Mouse (Mus musculus) MEL (cell line): ENCODE results near the gene Xpo1. TPM values are rescaled to one million over a fixed set of nuclear protein-coding genes. Genes with fewer than 3 reads are reported as not detected.

ENCODE experiments used
- DNase-seq: peaks from one replicate; pipeline ENCODE4 v3.0.0; 2011; ENCODE audit warnings: low read depth, low spot score
- H3K27ac ChIP-seq: 2 replicates; pipeline ENCODE4 v1.5.1; 2012; ENCODE audit warnings: low read depth, mild to moderate bottlenecking, control low read depth, low read length, moderate library complexity; ENCODE audit not compliant: control insufficient read depth
- H3K27me3 ChIP-seq, 2 experiments: fragments of 150-350 bp in 1 of 2; sonication (generic) in 1 of 2; 2 replicates each; pipeline ENCODE4 v1.6.1; 2012; ENCODE audit warnings: low read length in 2 of 2, mild to moderate bottlenecking in 2 of 2, improper control_type of control experiment in 1 of 2, moderate library complexity in 1 of 2; ENCODE audit not compliant: insufficient read depth in 2 of 2, control insufficient read depth in 1 of 2
- H3K36me3 ChIP-seq, 2 experiments: 2 replicates each; pipeline ENCODE4 v1.6.1; 2012 to 2014; ENCODE audit warnings: low read length in 2 of 2, improper control_type of control experiment in 1 of 2, inconsistent platforms in 1 of 2, mild to moderate bottlenecking in 1 of 2; ENCODE audit not compliant: insufficient read depth in 2 of 2, control insufficient read depth in 1 of 2
- H3K4me1 ChIP-seq, 2 experiments: fragments of 150-350 bp in 1 of 2; sonication (generic) in 1 of 2; 2 replicates each; pipeline ENCODE4 v1.6.1; 2012; ENCODE audit warnings: low read length in 2 of 2, improper control_type of control experiment in 1 of 2, mild to moderate bottlenecking in 1 of 2; ENCODE audit not compliant: insufficient read depth in 2 of 2, control insufficient read depth in 1 of 2
- H3K4me3 ChIP-seq, 2 experiments: fragments of 150-350 bp in 1 of 2; sonication (generic) in 1 of 2; 2 replicates each; pipeline ENCODE4 v1.5.1; 2012; ENCODE audit warnings: low read depth in 2 of 2, low read length in 2 of 2, mild to moderate bottlenecking in 2 of 2, moderate library complexity in 2 of 2, control low read depth in 1 of 2, improper control_type of control experiment in 1 of 2; ENCODE audit not compliant: control insufficient read depth in 1 of 2, insufficient read depth in 1 of 2
- H3K79me2 ChIP-seq: 2 replicates; pipeline ENCODE4 v1.6.1; 2012; ENCODE audit warnings: mild to moderate bottlenecking, low read length, moderate library complexity; ENCODE audit not compliant: control insufficient read depth, poor library complexity, insufficient read depth
- H3K9ac ChIP-seq: 2 replicates; pipeline ENCODE4 v1.6.1; 2012; ENCODE audit warnings: low read depth, mild to moderate bottlenecking, control low read depth, low read length, moderate library complexity; ENCODE audit not compliant: control insufficient read depth, poor library complexity, severe bottlenecking
- H3K9me3 ChIP-seq: fragments of 150-350 bp; sonication (generic); replicated peaks from 2 replicates; pipeline ENCODE4 v1.6.1; 2012; ENCODE audit warnings: mild to moderate bottlenecking, low read length, improper control_type of control experiment, moderate library complexity; ENCODE audit not compliant: insufficient read depth
- BHLHE40 ChIP-seq: IDR thresholded peaks from 2 replicates; pipeline ENCODE4 v1.6.1; 2012; ENCODE audit warnings: low read depth, mild to moderate bottlenecking, inconsistent platforms, low read length, improper control_type of control experiment, borderline replicate concordance
- CHD1 ChIP-seq: IDR thresholded peaks from 2 replicates; pipeline ENCODE4 v1.6.1; 2012; ENCODE audit warnings: low read depth, mild to moderate bottlenecking, inconsistent platforms, low read length, improper control_type of control experiment
- CHD2 ChIP-seq: IDR thresholded peaks from 2 replicates; pipeline ENCODE4 v1.6.1; 2011; ENCODE audit warnings: low read length, improper control_type of control experiment
- CTCF ChIP-seq, 3 experiments: IDR thresholded peaks in 2 of 3; conservative IDR thresholded peaks in 1 of 3; 2 replicates each; pipeline ENCODE4 v1.5.1; 2011 to 2012; ENCODE audit warnings: low read length in 3 of 3, low read depth in 2 of 3, mild to moderate bottlenecking in 2 of 3, improper control_type of control experiment in 1 of 3, inconsistent platforms in 1 of 3, mixed read lengths in 1 of 3, moderate library complexity in 1 of 3; ENCODE audit not compliant: control insufficient read depth in 1 of 3, insufficient read depth in 1 of 3, poor library complexity in 1 of 3, severe bottlenecking in 1 of 3
- E2F4 ChIP-seq: IDR thresholded peaks from 2 replicates; pipeline ENCODE4 v1.6.1; 2011; ENCODE audit warnings: low read depth, low read length, improper control_type of control experiment, borderline replicate concordance
- ELF1 ChIP-seq: IDR thresholded peaks from 2 replicates; pipeline ENCODE4 v1.6.1; 2014; ENCODE audit warnings: low read depth, mild to moderate bottlenecking, inconsistent platforms, low read length, improper control_type of control experiment, moderate library complexity
- EP300 ChIP-seq, 2 experiments: IDR thresholded peaks; 2 replicates each; pipeline ENCODE4 v1.6.1; 2011; ENCODE audit warnings: improper control_type of control experiment in 2 of 2, low read length in 2 of 2, low read depth in 1 of 2, mild to moderate bottlenecking in 1 of 2
- ETS1 ChIP-seq: IDR thresholded peaks from 2 replicates; pipeline ENCODE4 v1.6.1; 2012; ENCODE audit warnings: low read depth, mild to moderate bottlenecking, inconsistent platforms, low read length, improper control_type of control experiment, moderate library complexity
- GABPA ChIP-seq: IDR thresholded peaks from 2 replicates; pipeline ENCODE4 v1.6.1; 2012; ENCODE audit warnings: low read depth, mild to moderate bottlenecking, inconsistent platforms, low read length, improper control_type of control experiment, moderate library complexity
- GATA1 ChIP-seq: IDR thresholded peaks from 2 replicates; pipeline ENCODE4 v1.6.1; 2011; ENCODE audit warnings: low read depth, low read length, improper control_type of control experiment
- HCFC1 ChIP-seq: IDR thresholded peaks from 2 replicates; pipeline ENCODE4 v1.6.1; 2012; ENCODE audit warnings: low read depth, mild to moderate bottlenecking, inconsistent platforms, low read length, improper control_type of control experiment, moderate library complexity
- KAT2A ChIP-seq: conservative IDR thresholded peaks from 2 replicates; pipeline ENCODE4 v1.6.1; 2012; ENCODE audit warnings: low read depth, low read length, improper control_type of control experiment, inconsistent platforms
- MAFK ChIP-seq: IDR thresholded peaks from 2 replicates; pipeline ENCODE4 v1.6.1; 2011; ENCODE audit warnings: low read depth, mild to moderate bottlenecking, low read length, improper control_type of control experiment, borderline replicate concordance
- MAX ChIP-seq: IDR thresholded peaks from 2 replicates; pipeline ENCODE4 v1.6.1; 2011; ENCODE audit warnings: low read length, improper control_type of control experiment
- MAZ ChIP-seq: IDR thresholded peaks from 2 replicates; pipeline ENCODE4 v1.6.1; 2012; ENCODE audit warnings: low read depth, mild to moderate bottlenecking, inconsistent platforms, low read length, improper control_type of control experiment
- MEF2A ChIP-seq: IDR thresholded peaks from 2 replicates; pipeline ENCODE4 v1.6.1; 2014; ENCODE audit warnings: low read depth, mild to moderate bottlenecking, inconsistent platforms, low read length, improper control_type of control experiment; ENCODE audit not compliant: poor library complexity, insufficient replicate concordance, severe bottlenecking; ENCODE audit errors: extremely low read depth
- MXI1 ChIP-seq: IDR thresholded peaks from 2 replicates; pipeline ENCODE4 v1.6.1; 2011; ENCODE audit warnings: mild to moderate bottlenecking, low read depth, low read length, improper control_type of control experiment
- MYB ChIP-seq: IDR thresholded peaks from 2 replicates; pipeline ENCODE4 v1.6.1; 2011; ENCODE audit warnings: mild to moderate bottlenecking, low read depth, low read length, improper control_type of control experiment
- MYC ChIP-seq: IDR thresholded peaks from 2 replicates; pipeline ENCODE4 v1.6.1; 2011; ENCODE audit warnings: low read depth, mild to moderate bottlenecking, low read length, improper control_type of control experiment, moderate library complexity
- NRF1 ChIP-seq: IDR thresholded peaks from 2 replicates; pipeline ENCODE4 v1.6.1; 2014; ENCODE audit warnings: low read depth, mild to moderate bottlenecking, inconsistent platforms, low read length, improper control_type of control experiment, moderate library complexity; ENCODE audit not compliant: poor library complexity, insufficient read depth, severe bottlenecking
- POLR2A ChIP-seq, 2 experiments: IDR thresholded peaks; 2 replicates each; pipeline ENCODE4 v1.6.1; 2011 to 2012; ENCODE audit warnings: low read length in 2 of 2, mild to moderate bottlenecking in 2 of 2, control low read depth in 1 of 2, improper control_type of control experiment in 1 of 2, low read depth in 1 of 2, moderate library complexity in 1 of 2; ENCODE audit not compliant: control insufficient read depth in 1 of 2, insufficient read depth in 1 of 2, poor library complexity in 1 of 2
- POLR2AphosphoS2 ChIP-seq: IDR thresholded peaks from 2 replicates; pipeline ENCODE4 v1.6.1; 2011; ENCODE audit warnings: low read length, improper control_type of control experiment
- POLR2AphosphoS5 ChIP-seq: IDR thresholded peaks from 2 replicates; pipeline ENCODE4 v1.6.1; 2012; ENCODE audit warnings: low read depth, borderline replicate concordance, mild to moderate bottlenecking, inconsistent platforms, low read length, moderate library complexity, mixed read lengths
- RAD21 ChIP-seq: IDR thresholded peaks from 2 replicates; pipeline ENCODE4 v1.6.1; 2011; ENCODE audit warnings: mild to moderate bottlenecking, low read depth, low read length, improper control_type of control experiment
- RCOR1 ChIP-seq: IDR thresholded peaks from 2 replicates; pipeline ENCODE4 v1.6.1; 2012; ENCODE audit warnings: low read depth, mild to moderate bottlenecking, inconsistent platforms, low read length, improper control_type of control experiment
- SIN3A ChIP-seq: IDR thresholded peaks from 2 replicates; pipeline ENCODE4 v1.6.1; 2012; ENCODE audit warnings: low read length, improper control_type of control experiment, inconsistent platforms
- SMC3 ChIP-seq: IDR thresholded peaks from 2 replicates; pipeline ENCODE4 v1.6.1; 2011; ENCODE audit warnings: low read depth, low read length, improper control_type of control experiment
- TBP ChIP-seq: IDR thresholded peaks from 2 replicates; pipeline ENCODE4 v1.8.0; 2011; ENCODE audit warnings: low read depth, low read length, improper control_type of control experiment
- TCF12 ChIP-seq: IDR thresholded peaks from 2 replicates; pipeline ENCODE4 v1.6.1; 2014; ENCODE audit warnings: low read depth, mild to moderate bottlenecking, inconsistent platforms, low read length, improper control_type of control experiment, moderate library complexity
- UBTF ChIP-seq: IDR thresholded peaks from 2 replicates; pipeline ENCODE4 v1.6.1; 2012; ENCODE audit warnings: low read depth, mild to moderate bottlenecking, inconsistent platforms, low read length, improper control_type of control experiment, moderate library complexity, borderline replicate concordance; ENCODE audit not compliant: insufficient read depth
- USF1 ChIP-seq: IDR thresholded peaks from 2 replicates; pipeline ENCODE4 v1.6.1; 2014; ENCODE audit warnings: low read depth, mild to moderate bottlenecking, inconsistent platforms, low read length, improper control_type of control experiment, moderate library complexity
- ZMIZ1 ChIP-seq: IDR thresholded peaks from 2 replicates; pipeline ENCODE4 v1.6.1; 2012; ENCODE audit warnings: low read depth, mild to moderate bottlenecking, inconsistent platforms, low read length, improper control_type of control experiment, moderate library complexity
- ZNF384 ChIP-seq: IDR thresholded peaks from 2 replicates; pipeline ENCODE4 v1.6.1; 2012; ENCODE audit warnings: low read depth, mild to moderate bottlenecking, inconsistent platforms, low read length, improper control_type of control experiment
- polyA plus RNA-seq, 2 experiments: library from polyadenylated mRNA; stranded (reverse) in 1 of 2; unstranded in 1 of 2; fragments of >175 nt in 1 of 2; fragments of >200 nt in 1 of 2; gene quantifications; 2 replicates each; pipeline versions ENCODE4 v1.2.1 to v1.2.4; 2012; ENCODE audit warnings: low replicate concordance in 2 of 2, low read depth in 1 of 2; ENCODE audit not compliant: insufficient read length in 2 of 2, insufficient read depth in 1 of 2, missing spikeins in 1 of 2
- total RNA-seq: library from RNA; depleted of rRNA; stranded (reverse); fragments of 300-350 nt; gene quantifications from 2 replicates; pipeline ENCODE4 v1.2.3, GENCODE M21; 2012

Gene Xpo1
- total and polyA plus RNA-seq, 3 experiments, result 95.0 to 276 (median 119) TPM

DNA sequence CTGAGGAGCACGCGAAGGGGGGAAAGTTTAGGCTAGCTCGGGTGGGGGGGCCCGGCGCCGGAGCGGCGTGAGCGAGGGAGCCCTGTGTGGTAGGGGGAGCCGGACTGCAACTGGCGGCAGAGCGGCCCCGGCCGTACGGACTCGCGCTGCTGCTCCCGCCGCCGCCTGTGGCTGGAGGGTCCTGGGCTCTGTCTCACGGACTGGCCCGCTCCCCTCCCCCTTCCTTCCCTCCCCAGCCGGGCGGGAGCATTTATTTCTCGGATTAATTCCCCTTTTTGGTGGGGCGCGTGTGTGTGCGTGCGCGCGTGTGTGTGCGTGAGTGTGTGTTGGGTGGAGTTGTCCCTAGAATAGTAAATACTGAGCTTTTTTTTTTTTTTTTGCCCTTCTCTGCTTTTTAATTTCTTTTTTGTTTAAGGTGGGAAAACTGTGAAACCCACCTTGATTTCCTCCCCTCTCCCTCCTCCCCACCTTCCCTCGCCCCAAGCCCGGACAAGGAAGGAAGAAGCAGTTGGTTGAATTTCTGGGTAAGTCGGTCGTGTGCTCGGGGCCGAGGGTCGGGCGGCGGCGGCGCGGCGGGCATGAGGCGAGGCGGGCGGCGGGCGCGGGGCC, 457 bp downstream of the Xpo1 start:
- Histone ChIP-seq H3K36me3 (peaks cover 7 to 33% of the 10 kb centered on the region in 2 experiments), H3K79me2 (peaks cover 56% of the 10 kb centered on the region), H3K27ac (peak overlapping the region; percentile 92), H3K27me3 (peaks cover 0 to 2% of the 10 kb centered on the region in 2 experiments; a peak in 1 of 4 replicates), H3K9ac (peak overlapping the region; percentile 93)
- peak; percentile 80 for DNase-seq
- no peak for TF ChIP-seq ZMIZ1
- TF ChIP-seq CHD1, result peak; percentile 96; the same call in 1 of the 2 replicates
- no peak for TF ChIP-seq MAFK
- no peak for TF ChIP-seq POLR2AphosphoS5
- TF ChIP-seq ZNF384, result peak; percentile 60
- no peak; the same call in 1 of the 2 replicates for TF ChIP-seq TCF12
- TF ChIP-seq CTCF (IDR thresholded peaks at IDR 0.05 in 2 of 3, conservative IDR thresholded peaks at IDR 0.05 in 1 of 3; ENCODE audit: control insufficient read depth in 1 of 3, insufficient read depth in 1 of 3, low read depth in 2 of 3, low read length in 3 of 3, poor library complexity in 1 of 3, severe bottlenecking in 1 of 3), result no peak
- TF ChIP-seq MEF2A, result no peak
- TF ChIP-seq EP300 (IDR thresholded peaks at IDR 0.05; ENCODE audit: low read depth in 1 of 2, low read length in 2 of 2), result no peak; a peak in 2 of 4 replicates
- TF ChIP-seq CHD2, result 0 out of 2 replicates have a peak, but pooled peaks have one; percentile 29
- 0 out of 2 replicates have a peak, but pooled peaks have one; percentile 0 for TF ChIP-seq HCFC1
- TF ChIP-seq SIN3A, result no peak; the same call in none of the 2 replicates
- 0 out of 2 replicates have a peak, but pooled peaks have one; percentile 29 for TF ChIP-seq ETS1
- TF ChIP-seq USF1, result 0 out of 2 replicates have a peak, but pooled peaks have one; percentile 17
- TF ChIP-seq MYB, result no peak
- TF ChIP-seq E2F4, result no peak
- TF ChIP-seq GABPA, result no peak
- TF ChIP-seq ELF1, result no peak
- peak; percentile 29; the same call in 1 of the 2 replicates for TF ChIP-seq NRF1
- peak; percentile 52 for TF ChIP-seq MYC
- peak; percentile 82 for TF ChIP-seq MAZ
- peak; percentile 4 to 67; a peak in 1 of 4 replicates for TF ChIP-seq POLR2A (IDR thresholded peaks at IDR 0.05; ENCODE audit: control insufficient read depth in 1 of 2, insufficient read depth in 1 of 2, low read depth in 1 of 2, low read length in 2 of 2, poor library complexity in 1 of 2)
- TF ChIP-seq KAT2A, result no peak
- 0 out of 2 replicates have a peak, but pooled peaks have one; percentile 31 for TF ChIP-seq BHLHE40
- no peak; the same call in 1 of the 2 replicates for TF ChIP-seq MAX
- no peak for TF ChIP-seq RAD21
- TF ChIP-seq MXI1, result peak; percentile 14
- no peak for TF ChIP-seq UBTF
- TF ChIP-seq GATA1, result no peak
- no peak for TF ChIP-seq SMC3
- no peak for TF ChIP-seq RCOR1
- TF ChIP-seq POLR2AphosphoS2, result peak; percentile 53; the same call in 1 of the 2 replicates
- TF ChIP-seq TBP, result 0 out of 2 replicates have a peak, but pooled peaks have one; percentile 8
- TF ChIP-seq, all 39 proteins: peak for 14
- Histone ChIP-seq H3K4me3 (peak overlapping the region; percentile 76 to 99), H3K9me3 (no peaks in the 10 kb centered on the region), H3K4me1 (peaks cover 15 to 21% of the 10 kb centered on the region in 2 experiments)
